Mouse (Mus musculus): ENCODE measurements around the gene Optc. TPM values are rescaled to one million over a fixed set of nuclear protein-coding genes. Genes with fewer than 3 reads are reported as not detected.

Optc gene
- total RNA-seq, 2 experiments from 2014 or later = 0.31 TPM; not detected in 1

- no peak for DNase-seq (ENCODE audit: low spot score in 2 of 2)
- H3K4me3 ChIP-seq = no peak overlapping the region
- no peak overlapping the region for H3K27ac ChIP-seq
- no peak for TF ChIP-seq CTCF (conservative IDR thresholded peaks at IDR 0.05)
Measured at GRCm38 (mm10) chr1:133861028-133861427, 46.8 kb downstream of the Optc start.

DNA sequence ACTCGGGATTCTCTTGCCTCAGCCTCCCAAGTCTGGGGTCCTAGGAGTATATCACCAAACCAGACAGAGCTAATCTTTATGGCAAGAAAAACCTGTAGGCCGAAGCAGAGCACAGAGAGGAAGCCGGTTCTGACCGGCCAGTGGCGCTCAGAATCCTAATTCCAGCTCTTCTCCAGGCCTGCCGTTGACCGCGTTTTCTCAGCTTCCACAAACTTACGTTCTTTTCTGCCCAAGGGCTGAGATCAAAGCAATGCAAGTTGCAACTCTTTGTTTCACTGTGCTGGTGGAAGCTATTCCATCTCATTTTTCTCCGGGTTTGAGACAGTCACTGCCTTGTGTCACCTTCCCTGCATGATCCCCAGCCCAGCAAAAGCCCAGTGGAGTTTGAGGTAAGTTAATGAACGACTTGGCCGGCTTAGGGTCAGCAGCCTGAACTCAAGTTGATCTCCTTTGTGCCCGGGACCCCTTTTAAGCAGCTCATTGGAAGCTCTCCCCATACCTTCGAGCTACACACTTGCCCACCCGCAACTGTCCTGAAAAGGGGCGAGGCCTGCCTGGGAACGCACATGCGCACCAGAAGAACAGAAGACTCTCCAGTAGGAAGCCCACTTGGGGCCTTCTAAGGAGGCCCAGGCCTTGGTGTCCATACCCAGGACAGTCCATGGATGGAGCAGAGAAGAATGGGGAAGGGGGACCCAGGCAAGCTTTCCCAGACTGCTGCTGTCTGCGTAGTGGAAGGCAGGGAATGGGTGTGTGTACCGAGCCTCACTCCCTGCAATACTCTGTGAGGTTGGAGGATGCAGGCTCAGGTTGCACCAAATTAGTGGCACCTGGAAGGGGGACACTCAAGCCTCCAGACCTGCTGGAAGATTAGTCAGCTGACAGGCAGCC lies 47.7 kb downstream of the Optc start:
- Histone ChIP-seq H3K4me3 (no peak overlapping the region), H3K27ac (no peak overlapping the region)
- TF ChIP-seq CTCF (conservative IDR thresholded peaks at IDR 0.05) = no peak
- DNase-seq (ENCODE audit: low spot score in 2 of 2) = no peak

- DNase-seq (ENCODE audit: low spot score in 2 of 2) = no peak
- Histone ChIP-seq H3K4me3 (no peak overlapping the region), H3K27ac (no peak overlapping the region)
- no peak for TF ChIP-seq CTCF (conservative IDR thresholded peaks at IDR 0.05)
Measured at GRCm38 (mm10) chr1:133859257-133859656, 48.5 kb downstream of the Optc start.

DNA sequence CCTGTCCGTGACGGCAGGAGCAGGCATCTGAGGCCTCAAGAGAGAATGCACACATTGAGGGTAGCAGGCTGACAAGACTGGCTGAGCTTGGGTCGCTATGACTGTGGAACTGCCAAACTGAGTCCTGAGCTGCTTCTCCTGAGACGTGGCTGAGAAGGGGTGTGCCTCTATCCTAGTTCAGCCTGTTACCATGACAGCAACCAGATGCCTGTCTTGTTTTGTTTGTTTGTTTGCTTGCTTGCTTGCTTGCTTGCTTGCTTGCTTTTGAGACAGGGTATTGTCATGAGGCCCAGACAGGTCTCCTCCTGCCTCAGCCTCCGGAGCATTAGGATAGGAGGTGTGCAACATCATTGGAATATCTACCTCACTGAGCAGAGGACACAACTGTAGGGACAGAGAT lies 50.0 kb downstream of the Optc start:
- TF ChIP-seq CTCF (conservative IDR thresholded peaks at IDR 0.05) = no peak

GRCm38 (mm10) chr1:133857171-133857570 lies 50.6 kb downstream of the Optc start:
- H3K4me3 ChIP-seq = no peak overlapping the region
- H3K27ac ChIP-seq = no peak overlapping the region
- no peak for TF ChIP-seq CTCF (conservative IDR thresholded peaks at IDR 0.05)
- DNase-seq (ENCODE audit: low spot score in 2 of 2) = no peak

More for the DNA sequence above, 50.0 kb downstream of the Optc start:
- no peak overlapping the region for H3K4me3 ChIP-seq
- H3K27ac ChIP-seq = no peak overlapping the region
- no peak for DNase-seq (ENCODE audit: low spot score in 2 of 2)

DNA sequence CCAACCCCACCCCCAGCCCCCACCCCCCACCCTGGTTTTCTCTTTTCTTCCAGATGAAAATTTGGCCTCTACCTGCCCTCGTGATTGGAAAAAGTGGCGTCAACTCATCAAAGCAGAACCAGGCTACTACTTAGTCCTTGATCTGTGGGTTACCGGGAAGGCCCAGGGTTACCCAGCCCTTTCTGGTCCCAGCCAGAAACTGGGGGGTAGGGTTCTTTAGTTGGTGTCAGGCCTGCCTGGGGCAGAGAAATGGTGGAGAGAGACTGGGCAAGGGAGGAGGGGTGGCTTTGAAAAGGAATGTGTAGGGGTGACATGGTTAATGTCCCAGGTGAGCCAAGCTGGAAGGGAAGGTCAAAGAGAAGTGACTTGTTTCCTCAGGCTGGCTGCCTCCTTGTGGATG lies 51.1 kb downstream of the Optc start:
- H3K4me3 ChIP-seq = no peak overlapping the region
- no peak for TF ChIP-seq CTCF (conservative IDR thresholded peaks at IDR 0.05)
- no peak overlapping the region for H3K27ac ChIP-seq
- DNase-seq (ENCODE audit: low spot score in 2 of 2) = no peak

DNA sequence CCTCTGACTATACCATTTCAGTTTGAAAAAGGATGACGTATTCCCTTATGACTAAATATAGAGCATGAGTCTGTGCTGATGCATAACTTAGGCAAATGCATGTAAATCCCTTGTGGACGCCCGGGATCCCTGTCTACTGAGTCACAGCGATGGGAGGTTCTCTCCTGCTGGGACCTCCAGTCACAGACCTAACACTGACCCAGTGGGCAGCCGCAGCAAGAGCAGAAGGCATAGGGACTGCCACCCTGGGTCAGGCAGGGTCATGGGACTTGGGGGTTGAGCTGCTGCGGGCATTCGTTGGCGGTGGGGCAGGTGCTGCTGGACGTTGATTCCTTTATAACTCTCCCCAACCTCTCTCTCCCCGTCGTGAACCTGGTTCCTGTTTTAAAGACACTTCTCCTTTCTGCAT lies 51.7 kb downstream of the Optc start:
- no peak overlapping the region for H3K27ac ChIP-seq
- TF ChIP-seq CTCF (conservative IDR thresholded peaks at IDR 0.05) = no peak
- no peak for DNase-seq (ENCODE audit: low spot score in 2 of 2)
- H3K4me3 ChIP-seq = no peak overlapping the region

DNA sequence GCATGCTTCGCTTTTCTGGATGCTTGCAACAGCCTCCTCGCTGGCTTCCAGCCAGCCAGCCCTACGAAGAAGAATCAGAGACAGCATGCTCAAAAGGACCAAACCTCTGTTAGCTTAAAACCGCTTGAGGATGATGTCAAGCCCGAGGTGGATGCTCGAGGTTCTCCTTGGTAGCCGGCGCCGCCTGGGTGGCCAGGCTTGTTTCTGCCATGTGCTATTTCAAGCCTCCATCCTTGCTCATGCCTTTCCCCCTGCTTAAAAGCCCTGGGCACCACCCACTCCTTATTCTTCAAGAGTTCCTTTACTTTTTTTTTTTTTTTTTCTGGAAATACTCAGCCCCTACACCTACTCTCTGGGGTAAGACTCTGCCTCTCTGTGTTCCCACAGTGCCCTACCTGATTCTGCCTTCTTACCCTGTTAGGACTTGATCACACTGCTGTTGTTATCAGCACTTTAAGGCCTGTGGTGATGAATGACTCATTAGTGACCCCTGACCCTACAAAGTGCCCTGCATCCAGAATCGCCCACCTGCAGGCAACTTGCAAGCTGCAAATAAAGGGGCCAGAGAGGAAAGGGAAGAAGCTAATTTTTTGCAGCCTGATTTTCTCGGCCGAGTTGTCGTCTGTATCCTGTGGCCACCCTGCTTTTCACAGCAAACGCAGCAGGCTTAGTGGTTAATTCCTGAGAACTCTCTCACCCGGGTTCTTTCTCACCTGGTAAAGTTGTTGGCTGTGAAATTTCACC lies 52.4 kb downstream of the Optc start:
- Histone ChIP-seq H3K27ac (peak overlapping the region; percentile 60; the same call in 1 of the 2 replicates), H3K4me3 (peak overlapping the region; percentile 30)
- no peak for TF ChIP-seq CTCF (conservative IDR thresholded peaks at IDR 0.05)
- no peak for DNase-seq (ENCODE audit: low spot score in 2 of 2)

GRCm38 (mm10) chr1:133854421-133855273 lies 53.2 kb downstream of the Optc start:
- Histone ChIP-seq H3K4me3 (peak overlapping the region; percentile 30), H3K27ac (peak overlapping the region; percentile 60)
- TF ChIP-seq CTCF (conservative IDR thresholded peaks at IDR 0.05) = no peak
- DNase-seq (ENCODE audit: low spot score in 2 of 2) = no peak

Other genes with a start within 250 kb of the Optc start
- 10 to 100 TPM in 1 of 2 experiments, 1 to 10 TPM in 1; 8.0 to 12.9 TPM for gene Zbed6, start 247.1 kb downstream of the Optc start, total RNA-seq (2021)
- 10 to 100 TPM; 23.9 to 28.0 TPM for gene Gm38394, start 246.7 kb downstream of the Optc start, total RNA-seq (2021)
- gene Lax1, start 217.9 kb downstream of the Optc start, total RNA-seq (2021) = under 1 TPM in 1 of 2 experiments, not detected in 1; 0.15 TPM
- 10 to 100 TPM; 78.4 to 89.6 TPM for gene Atp2b4, start 107.0 kb downstream of the Optc start, total RNA-seq (2021)
- 10 to 100 TPM; 13.8 to 18.0 TPM for gene Prelp, start 13.4 kb upstream of the Optc start, total RNA-seq (2021)
- 1 to 10 TPM; 6.0 to 7.4 TPM for gene Fmod, start 129.3 kb upstream of the Optc start, total RNA-seq (2021)
- 10 to 100 TPM; 17.2 to 22.0 TPM for gene Btg2, start 171.1 kb upstream of the Optc start, total RNA-seq (2021)
- gene Chit1, start 203.2 kb upstream of the Optc start, total RNA-seq (2021) = under 1 TPM in 1 of 2 experiments, not detected in 1; 0.20 TPM

All from layer of hippocampus, adult 2 months (tissue).